Mouse (Mus musculus): ENCODE measurements around the gene Wdr24. TPM values are rescaled to one million over a fixed set of nuclear protein-coding genes. Genes with fewer than 3 reads are reported as not detected.
A peak's percentile ranks its signal among the peaks of the same experiment; 100 is the strongest.

Gene Wdr24
- polyA plus RNA-seq, 1 experiment from 2014 or later: 9.6 TPM

- H3K36me3 ChIP-seq (ENCODE audit: control insufficient read depth, insufficient read depth): peaks cover 15% of the 10 kb centered on the region
- peak overlapping the region; percentile 68 for H3K9ac ChIP-seq (ENCODE audit: low read depth, low read length)
- peaks cover 9% of the 10 kb centered on the region for H3K27me3 ChIP-seq (replicated peaks; ENCODE audit: control insufficient read depth, insufficient read depth, low read length)
- peak overlapping the region; percentile 62 for H3K4me3 ChIP-seq (ENCODE audit: low read depth, low read length)
- no peak for TF ChIP-seq CTCF (IDR thresholded peaks at IDR 0.05; ENCODE audit: low read depth)
- H3K9me3 ChIP-seq (ENCODE audit: control insufficient read depth): no peaks in the 10 kb centered on the region
- no peak overlapping the region for H3K27ac ChIP-seq (ENCODE audit: low read depth, low read length)
- no peak for ATAC-seq
- peaks cover 10% of the 10 kb centered on the region for H3K4me1 ChIP-seq (replicated peaks; ENCODE audit: control insufficient read depth, insufficient read depth, low read length)
- H3K4me2 ChIP-seq (replicated peaks; ENCODE audit: low read depth): peak overlapping the region; percentile 94
- WGBS: 64% methylated on average over 17 of the region's 17 CpGs
Measured at GRCm38 (mm10) chr17:25824362-25825142, 1.1 kb downstream of the Wdr24 start.

DNA sequence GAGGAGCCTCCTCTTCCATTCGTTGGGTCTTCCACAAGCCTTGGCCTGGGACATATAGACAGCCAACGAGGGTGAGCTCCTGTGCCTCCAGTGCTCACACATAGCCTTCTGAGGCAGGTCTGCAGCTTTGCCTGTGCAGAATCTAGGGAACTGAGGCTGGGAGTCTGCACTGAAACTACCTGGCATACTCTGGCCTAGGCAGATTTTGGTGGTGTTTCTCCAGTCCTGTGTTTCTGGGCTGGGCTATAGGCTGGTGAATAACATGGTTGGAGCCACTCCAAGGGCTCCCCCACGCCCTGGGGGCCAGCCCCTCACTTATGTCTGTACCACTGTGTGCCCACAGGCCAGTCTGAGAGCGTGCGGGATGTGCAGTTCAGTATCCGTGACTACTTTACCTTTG, 1.9 kb downstream of the Wdr24 start:
- Histone ChIP-seq H3K27ac (ENCODE audit: low read depth, low read length) (no peak overlapping the region), H3K27me3 (replicated peaks; ENCODE audit: control insufficient read depth, insufficient read depth, low read length) (peaks cover 2% of the 10 kb centered on the region), H3K4me3 (ENCODE audit: low read depth, low read length) (no peak overlapping the region), H3K4me1 (replicated peaks; ENCODE audit: control insufficient read depth, insufficient read depth, low read length) (peaks cover 10% of the 10 kb centered on the region), H3K9me3 (ENCODE audit: control insufficient read depth) (no peaks in the 10 kb centered on the region), H3K36me3 (ENCODE audit: control insufficient read depth, insufficient read depth) (peaks cover 18% of the 10 kb centered on the region), H3K9ac (ENCODE audit: low read depth, low read length) (no peak overlapping the region), H3K4me2 (replicated peaks; ENCODE audit: low read depth) (0 out of 2 replicates have a peak overlapping the region, but pooled peaks have one; percentile 94)
- WGBS: 91% methylated on average over 6 of the region's 6 CpGs
- TF ChIP-seq CTCF (IDR thresholded peaks at IDR 0.05; ENCODE audit: low read depth): no peak
- no peak for ATAC-seq

DNA sequence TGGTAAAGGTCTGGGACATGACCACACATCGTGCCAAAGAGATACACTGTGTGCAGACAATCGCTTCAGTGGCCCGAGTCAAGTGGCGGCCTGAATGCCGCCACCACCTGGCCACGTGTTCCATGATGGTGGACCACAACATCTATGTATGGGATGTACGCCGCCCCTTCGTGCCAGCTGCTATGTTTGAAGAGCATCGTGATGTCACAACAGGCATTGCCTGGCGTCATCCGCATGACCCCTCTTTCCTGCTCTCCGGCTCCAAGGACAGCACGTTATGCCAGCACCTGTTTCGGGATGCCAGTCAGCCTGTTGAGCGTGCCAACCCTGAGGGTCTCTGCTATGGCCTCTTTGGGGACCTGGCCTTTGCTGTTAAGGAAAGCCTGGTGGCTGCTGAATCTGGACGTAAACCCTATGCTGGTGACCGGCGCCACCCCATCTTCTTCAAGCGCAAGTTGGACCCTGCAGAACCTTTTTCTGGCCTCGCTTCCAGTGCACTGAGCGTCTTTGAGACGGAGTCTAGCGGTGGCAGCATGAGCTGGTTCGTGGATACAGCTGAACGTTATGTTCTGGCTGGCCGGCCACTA, 2.6 kb downstream of the Wdr24 start:
- no peak for TF ChIP-seq CTCF (IDR thresholded peaks at IDR 0.05; ENCODE audit: low read depth)
- no peaks in the 10 kb centered on the region for H3K9me3 ChIP-seq (ENCODE audit: control insufficient read depth)
- H3K4me3 ChIP-seq (ENCODE audit: low read depth, low read length): no peak overlapping the region
- peaks cover 26% of the 10 kb centered on the region for H3K36me3 ChIP-seq (ENCODE audit: control insufficient read depth, insufficient read depth)
- H3K27ac ChIP-seq (ENCODE audit: low read depth, low read length): no peak overlapping the region
- peaks cover 11% of the 10 kb centered on the region for H3K4me1 ChIP-seq (replicated peaks; ENCODE audit: control insufficient read depth, insufficient read depth, low read length)
- ATAC-seq: no peak
- no peak overlapping the region for H3K4me2 ChIP-seq (replicated peaks; ENCODE audit: low read depth)
- H3K9ac ChIP-seq (ENCODE audit: low read depth, low read length): no peak overlapping the region
- H3K27me3 ChIP-seq (replicated peaks; ENCODE audit: control insufficient read depth, insufficient read depth, low read length): no peaks in the 10 kb centered on the region
- WGBS: 96% methylated on average over 27 of the region's 27 CpGs

DNA sequence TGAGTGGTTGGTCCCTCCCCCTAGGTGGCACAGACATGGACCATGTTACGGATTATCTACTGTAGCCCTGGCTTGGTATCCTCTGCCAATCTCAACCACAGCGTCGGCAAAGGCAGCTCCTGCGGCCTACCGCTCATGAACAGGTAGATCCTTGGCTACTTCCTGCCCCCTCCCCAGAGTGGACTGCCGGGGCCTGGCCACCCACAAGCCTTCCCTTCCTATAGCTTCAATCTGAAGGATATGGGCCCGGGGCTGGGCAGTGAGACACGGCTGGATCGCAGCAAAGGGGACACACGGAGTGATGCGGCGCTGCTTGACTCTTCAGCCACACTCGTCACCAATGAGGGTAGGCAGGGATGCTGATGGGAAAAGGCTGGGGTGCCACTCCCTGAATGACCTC, 3.6 kb downstream of the Wdr24 start:
- H3K36me3 ChIP-seq (ENCODE audit: control insufficient read depth, insufficient read depth): peaks cover 32% of the 10 kb centered on the region
- H3K9ac ChIP-seq (ENCODE audit: low read depth, low read length): no peak overlapping the region
- H3K4me3 ChIP-seq (ENCODE audit: low read depth, low read length): no peak overlapping the region
- no peaks in the 10 kb centered on the region for H3K27me3 ChIP-seq (replicated peaks; ENCODE audit: control insufficient read depth, insufficient read depth, low read length)
- no peak overlapping the region for H3K4me2 ChIP-seq (replicated peaks; ENCODE audit: low read depth)
- no peak overlapping the region for H3K27ac ChIP-seq (ENCODE audit: low read depth, low read length)
- TF ChIP-seq CTCF (IDR thresholded peaks at IDR 0.05; ENCODE audit: low read depth): no peak
- WGBS: 96% methylated on average over 13 of the region's 13 CpGs
- no peaks in the 10 kb centered on the region for H3K9me3 ChIP-seq (ENCODE audit: control insufficient read depth)
- ATAC-seq: no peak
- H3K4me1 ChIP-seq (replicated peaks; ENCODE audit: control insufficient read depth, insufficient read depth, low read length): peaks cover 19% of the 10 kb centered on the region

- Histone ChIP-seq H3K27me3 (replicated peaks; ENCODE audit: control insufficient read depth, insufficient read depth, low read length) (no peaks in the 10 kb centered on the region), H3K9me3 (ENCODE audit: control insufficient read depth) (no peaks in the 10 kb centered on the region), H3K4me2 (replicated peaks; ENCODE audit: low read depth) (no peak overlapping the region), H3K4me1 (replicated peaks; ENCODE audit: control insufficient read depth, insufficient read depth, low read length) (peaks cover 19% of the 10 kb centered on the region), H3K36me3 (ENCODE audit: control insufficient read depth, insufficient read depth) (peaks cover 32% of the 10 kb centered on the region), H3K9ac (ENCODE audit: low read depth, low read length) (no peak overlapping the region), H3K4me3 (ENCODE audit: low read depth, low read length) (no peak overlapping the region), H3K27ac (ENCODE audit: low read depth, low read length) (no peak overlapping the region)
- TF ChIP-seq CTCF (IDR thresholded peaks at IDR 0.05; ENCODE audit: low read depth): no peak
- ATAC-seq: no peak
- 93% methylated on average over 22 of the region's 22 CpGs for WGBS
Measured at GRCm38 (mm10) chr17:25827546-25828222, 4.3 kb downstream of the Wdr24 start.

GRCm38 (mm10) chr17:25828223-25828594, 4.8 kb downstream of the Wdr24 start:
- TF ChIP-seq CTCF (IDR thresholded peaks at IDR 0.05; ENCODE audit: low read depth): no peak
- 82% methylated on average over 8 of the region's 8 CpGs for WGBS
- no peak overlapping the region for H3K9ac ChIP-seq (ENCODE audit: low read depth, low read length)

More at GRCm38 (mm10) chr17:25828223-25828594, 4.8 kb downstream of the Wdr24 start:
- Histone ChIP-seq H3K4me1 (replicated peaks; ENCODE audit: control insufficient read depth, insufficient read depth, low read length) (peaks cover 19% of the 10 kb centered on the region), H3K27me3 (replicated peaks; ENCODE audit: control insufficient read depth, insufficient read depth, low read length) (no peaks in the 10 kb centered on the region), H3K9me3 (ENCODE audit: control insufficient read depth) (no peaks in the 10 kb centered on the region), H3K4me3 (ENCODE audit: low read depth, low read length) (no peak overlapping the region; the same call in 1 of the 2 replicates), H3K27ac (ENCODE audit: low read depth, low read length) (no peak overlapping the region), H3K36me3 (ENCODE audit: control insufficient read depth, insufficient read depth) (peaks cover 32% of the 10 kb centered on the region), H3K4me2 (replicated peaks; ENCODE audit: low read depth) (peak overlapping the region; percentile 86)
- ATAC-seq: no peak
